In the genomic region with DNA sequence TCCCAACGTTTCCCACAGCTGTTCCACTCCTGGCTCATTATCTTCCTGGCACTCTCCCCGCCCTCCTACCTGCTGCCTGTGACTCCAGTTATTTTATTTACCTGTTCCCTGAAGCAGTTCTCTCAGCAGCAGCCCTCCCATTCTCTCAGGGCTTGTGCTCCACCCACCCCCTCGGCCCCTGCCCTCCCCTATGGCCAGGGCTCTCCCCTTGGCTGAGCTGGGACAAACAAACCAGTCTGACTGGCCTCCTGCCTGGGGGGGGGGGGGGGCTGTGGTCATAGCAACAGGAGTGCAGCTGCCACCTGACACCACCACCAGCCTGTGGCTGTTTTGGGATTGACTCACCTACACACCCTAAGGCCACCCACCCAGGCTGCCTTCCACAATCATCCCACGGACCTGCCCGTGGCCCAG, we compare ENCODE assay signal across 9 mouse cellular contexts. TPM values are rescaled to one million over a fixed set of nuclear protein-coding genes. Genes with fewer than 3 reads are reported as not detected.
DNase-seq lines count a peak whose midpoint lies in the region; ATAC-seq and TF ChIP-seq lines count a peak whose summit lies in the region.
"Had no signal": no experiment of that assay in that cellular context is flagged by ENCODE, and none has a peak within 500 bp of the region (broad histone marks: within the 10 kb centered on the region; RNA-seq: fewer than 3 reads in every experiment).

No protein-coding gene starts in this region.

- H3K36me3 ChIP-seq in liver, adult 2 months (ENCODE audit: control insufficient read depth, insufficient read depth, low read length): no peaks in the 10 kb centered on the region
- H3K36me3 ChIP-seq: G1E had no signal

- ATAC-seq in CD4-positive, CD25-positive, alpha-beta regulatory T cell, adult 4 months: no peak

- peaks cover 15% of the 10 kb centered on the region; the same call in 1 of the 2 replicates for H3K79me2 ChIP-seq in liver, adult 2 months (ENCODE audit: control insufficient read depth, insufficient read depth, low read length)

- no peaks in the 10 kb centered on the region for H3K27me3 ChIP-seq in liver, adult 2 months (ENCODE audit: control insufficient read depth, insufficient read depth, low read length)

- TF ChIP-seq POLR2A in liver, adult 2 months (IDR thresholded peaks at IDR 0.05; ENCODE audit: extremely low read depth, insufficient read depth, low read length): no peak

- 9% methylated on average over 5 of the region's 5 CpGs for WGBS in liver, adult 2 months

- DNase-seq in liver, adult 2 months (ENCODE audit: extremely low read depth, low read depth, low spot score): peak; percentile 87
- no peak for DNase-seq in liver
- peak; percentile 31 for DNase-seq in fat pad, adult 2 months (ENCODE audit: extremely low read depth, low read depth, low spot score)
- peak; percentile 59 to 76 for DNase-seq in kidney, postnatal 4 days
- peak; percentile 60 to 82 for DNase-seq in lung, postnatal 4 days
- DNase-seq in frontal cortex, postnatal 14 days (ENCODE audit: low spot score in 2 of 2): no peak
- no peak for DNase-seq in adrenal gland, postnatal 14 days

- peaks cover 22% of the 10 kb centered on the region for H3K4me1 ChIP-seq in liver, adult 2 months (ENCODE audit: control insufficient read depth, insufficient read depth, low read length)

- peak overlapping the region; percentile 71 for H3K9ac ChIP-seq in liver, adult 2 months (ENCODE audit: low read depth, low read length)

- H3K4me3 ChIP-seq in liver, adult 2 months (ENCODE audit: insufficient read depth, low read depth, low read length): peak overlapping the region; percentile 73

- no peak for TF ChIP-seq CTCF in liver, adult 2 months (IDR thresholded peaks at IDR 0.05; ENCODE audit: low read depth, low read length)

- peak overlapping the region; percentile 96 for H3K27ac ChIP-seq in liver, adult 2 months (replicated peaks; ENCODE audit: insufficient read depth, low read depth, low read length)

RNA-seq across cellular contexts. Expression of gene Sptbn2, which starts 8.4 kb away (rescaled TPM):
- 36.7 and 41.3 TPM in 2 replicates for total RNA-seq in liver, adult 2 months (2014; rRNA removed)
- 11.7 and 12.9 TPM in 2 replicates for polyA plus RNA-seq in liver, adult 2 months (2012; rRNA removed)
- polyA plus RNA-seq in CD4-positive, CD25-positive, alpha-beta regulatory T cell, adult 4 months (2017; shearing (Covaris generic)): under 1 TPM; 0.13 to 0.18 TPM
- total RNA-seq in adrenal gland, postnatal 14 days (2021): 3.3 and 5.9 TPM in 2 replicates

RNA-seq across cellular contexts. Expression of gene Gm960, which starts 20.9 kb away (rescaled TPM):
- 0.09 and 0.40 TPM in 2 replicates for total RNA-seq in liver, adult 2 months (2014; rRNA removed)
- 0.34 and 0.61 TPM in 2 replicates for polyA plus RNA-seq in liver, adult 2 months (2012; rRNA removed)
- polyA plus RNA-seq in CD4-positive, CD25-positive, alpha-beta regulatory T cell, adult 4 months (2017; shearing (Covaris generic)): not detected
- total RNA-seq in adrenal gland, postnatal 14 days (2021): not detected in 2 replicates
- polyA plus RNA-seq: G1E had no signal

RNA-seq across cellular contexts. Expression of gene Rbm4b, which starts 36.9 kb away (rescaled TPM):
- total RNA-seq in liver, adult 2 months (2014; rRNA removed): 19.9 and 20.3 TPM in 2 replicates
- polyA plus RNA-seq in liver, adult 2 months (2012; rRNA removed): 6.8 and 7.9 TPM in 2 replicates
- 100 to 1,000 TPM; 105 to 151 TPM for polyA plus RNA-seq in CD4-positive, CD25-positive, alpha-beta regulatory T cell, adult 4 months (2017; shearing (Covaris generic))
- 13.1 and 15.2 TPM in 2 replicates for total RNA-seq in adrenal gland, postnatal 14 days (2021)

Comparison
In these comparisons a context has a peak if more than half of its experiments do, and no peak if none do; other contexts are left out.
1. DNase-seq: peak in liver, adult 2 months (single experiment), fat pad, adult 2 months (single experiment), kidney, postnatal 4 days (2 of 2) and lung, postnatal 4 days (2 of 2); none in liver (single experiment), frontal cortex, postnatal 14 days (0 of 2) and adrenal gland, postnatal 14 days (single experiment).